Mouse (Mus musculus): ENCODE measurements around the gene Zfp212. TPM values are rescaled to one million over a fixed set of nuclear protein-coding genes. Genes with fewer than 3 reads are reported as not detected.

Gene Zfp212
- 14.7 and 16.5 TPM in 2 replicates for polyA plus RNA-seq (2014; fragmentation: Nextera tagmentation; extraction: Ambion mirVana)

DNA sequence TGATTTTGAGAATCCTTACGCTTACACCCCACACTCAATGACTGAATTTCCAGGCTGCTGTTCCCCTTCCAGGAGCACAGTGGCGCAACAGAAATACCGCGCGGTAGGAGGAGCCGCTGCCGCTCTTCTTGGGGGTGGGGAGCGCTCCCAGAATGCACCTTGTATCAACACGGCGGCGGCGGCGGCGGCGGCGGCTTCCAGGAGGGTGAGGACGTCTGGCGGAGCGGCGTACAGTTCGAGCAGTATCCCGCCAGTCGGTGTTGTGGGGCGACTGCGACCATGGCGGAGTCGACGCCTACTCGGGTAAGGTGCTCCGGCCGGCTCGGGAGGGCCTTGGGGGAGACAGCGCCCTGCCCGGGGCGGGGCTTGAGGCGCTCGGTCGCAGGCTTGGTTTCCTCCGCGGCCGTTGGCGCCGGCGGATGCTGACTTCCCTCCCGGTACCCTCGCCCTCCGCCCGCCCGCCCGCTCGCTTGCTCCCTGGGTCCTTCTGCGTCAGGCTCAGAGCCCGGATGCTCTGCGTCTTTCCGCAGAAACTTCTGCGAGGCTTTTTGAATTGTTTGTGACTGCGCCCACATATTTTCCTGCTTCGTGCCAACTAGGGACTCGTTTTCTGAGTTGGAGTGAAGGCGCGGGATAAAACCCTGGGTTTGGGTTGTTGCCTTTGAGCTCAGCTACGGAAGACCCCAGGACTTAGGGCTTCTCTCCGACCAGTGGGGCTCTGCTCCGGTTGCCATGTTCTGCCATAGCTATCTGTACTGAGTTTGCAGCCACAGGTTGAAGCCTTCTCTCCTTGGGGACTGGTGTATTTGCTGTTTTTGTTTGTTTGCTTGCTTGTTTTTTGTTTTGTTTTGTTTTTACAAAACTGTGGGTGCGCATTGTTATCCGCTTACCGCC lies at the start of gene Zfp212:
Gene Zfp212 (plus strand): TSS at position 30 of the 894 bp plus-strand sequence.
- peak; percentile 92 for ATAC-seq (ENCODE audit: insufficient number of reproducible peaks, low FRiP score, low TSS enrichment, low read depth)
- whole genome bisulfite sequencing = under 1% methylated on average over 67 of the region's 67 CpGs

DNA sequence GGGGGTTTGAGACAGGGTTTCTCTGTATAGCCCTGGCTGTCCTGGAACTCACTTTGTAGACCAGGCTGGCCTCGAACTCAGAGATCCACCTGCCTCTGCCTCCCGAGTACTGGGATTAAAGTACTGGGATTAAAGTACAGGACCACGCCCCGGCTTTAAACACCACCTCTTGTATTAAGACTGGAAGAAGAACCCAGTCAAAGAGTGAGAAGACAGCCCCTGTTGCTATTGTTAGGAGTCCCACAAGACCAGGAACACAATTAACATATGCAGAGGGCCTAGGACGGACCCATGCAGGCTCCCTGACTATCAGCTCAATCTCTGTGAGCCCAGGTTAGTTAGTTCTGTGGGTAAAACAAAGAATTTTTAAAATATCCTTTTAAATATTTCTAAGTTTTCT lies 48.0 kb upstream of the Zfp212 start:
- no peaks in the 10 kb centered on the region for H3K9me3 ChIP-seq (ENCODE audit: control insufficient read depth, low read length)
- no peaks in the 10 kb centered on the region for H3K36me3 ChIP-seq (ENCODE audit: control insufficient read depth, insufficient read depth, low read length)
- H3K4me1 ChIP-seq (ENCODE audit: control insufficient read depth, insufficient read depth, low read length) = no peaks in the 10 kb centered on the region
- H3K4me2 ChIP-seq (ENCODE audit: low read depth, severe bottlenecking) = no peak overlapping the region
- no peak overlapping the region for H3K4me3 ChIP-seq (ENCODE audit: low read depth, low read length)
- DNase-seq (ENCODE audit: low spot score) = no peak
- WGBS = 83% methylated on average over 5 of the region's 5 CpGs
- ATAC-seq (ENCODE audit: insufficient number of reproducible peaks, low FRiP score, low TSS enrichment, low read depth) = no peak
- H3K27ac ChIP-seq (replicated peaks; ENCODE audit: low read depth, low read length) = no peak overlapping the region
- no peaks in the 10 kb centered on the region for H3K27me3 ChIP-seq (ENCODE audit: control insufficient read depth, insufficient read depth, low read length)
- H3K9ac ChIP-seq (ENCODE audit: low read length) = no peak overlapping the region

More for the DNA sequence above, at the start of gene Zfp212:
- DNase-seq (ENCODE audit: low spot score) = peak; percentile 94
- no peaks in the 10 kb centered on the region for H3K36me3 ChIP-seq (ENCODE audit: control insufficient read depth, insufficient read depth, low read length)
- H3K27ac ChIP-seq (replicated peaks; ENCODE audit: low read depth, low read length) = peak within 1 kb of the TSS; percentile 90
- peaks cover 8% of the 10 kb centered on the region for H3K4me1 ChIP-seq (ENCODE audit: control insufficient read depth, insufficient read depth, low read length)
- peak within 1 kb of the TSS; percentile 88 for H3K9ac ChIP-seq (ENCODE audit: low read length)
- H3K9me3 ChIP-seq (ENCODE audit: control insufficient read depth, low read length) = no peaks in the 10 kb centered on the region
- H3K4me2 ChIP-seq (ENCODE audit: low read depth, severe bottlenecking) = peak within 1 kb of the TSS; percentile 69
- no peaks in the 10 kb centered on the region for H3K27me3 ChIP-seq (ENCODE audit: control insufficient read depth, insufficient read depth, low read length)
- peak within 1 kb of the TSS; percentile 86 for H3K4me3 ChIP-seq (ENCODE audit: low read depth, low read length)

DNA sequence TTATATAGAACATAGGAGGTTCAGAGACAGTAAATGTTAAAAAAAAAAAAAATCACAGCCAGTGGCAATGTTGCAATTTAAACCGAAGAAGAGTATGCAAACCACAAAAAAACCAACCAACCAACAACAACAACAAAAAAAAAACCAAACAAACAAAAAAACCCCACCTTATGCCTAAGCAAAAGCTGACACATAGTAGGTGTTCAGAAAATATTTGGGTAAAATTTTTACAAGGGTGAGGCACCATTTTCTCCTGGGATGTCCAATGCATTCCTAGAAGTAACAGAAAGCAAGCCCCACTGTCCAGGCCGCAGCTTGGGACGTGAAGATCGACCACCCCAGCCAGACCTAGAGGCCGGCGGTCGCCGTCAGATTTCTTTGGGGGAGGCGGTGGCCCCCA lies 43.2 kb upstream of the Zfp212 start, which contains the start of gene Zfp282:
Gene Zfp282 (plus strand): TSS at position 147 of the 400 bp plus-strand sequence.
- Histone ChIP-seq H3K4me1 (ENCODE audit: control insufficient read depth, insufficient read depth, low read length) (peaks cover 11% of the 10 kb centered on the region), H3K4me2 (ENCODE audit: low read depth, severe bottlenecking) (peak within 1 kb of the TSS; percentile 85), H3K9me3 (ENCODE audit: control insufficient read depth, low read length) (no peaks in the 10 kb centered on the region), H3K4me3 (ENCODE audit: low read depth, low read length) (peak within 1 kb of the TSS; percentile 78), H3K36me3 (ENCODE audit: control insufficient read depth, insufficient read depth, low read length) (peaks cover 7% of the 10 kb centered on the region; the same call in 1 of the 2 replicates), H3K9ac (ENCODE audit: low read length) (peak within 1 kb of the TSS; percentile 94), H3K27ac (replicated peaks; ENCODE audit: low read depth, low read length) (peak within 1 kb of the TSS; percentile 95), H3K27me3 (ENCODE audit: control insufficient read depth, insufficient read depth, low read length) (no peaks in the 10 kb centered on the region)
- ATAC-seq (ENCODE audit: insufficient number of reproducible peaks, low FRiP score, low TSS enrichment, low read depth) (no peak), DNase-seq (ENCODE audit: low spot score) (no peak)
- WGBS = 8% methylated on average over 9 of the region's 9 CpGs

DNA sequence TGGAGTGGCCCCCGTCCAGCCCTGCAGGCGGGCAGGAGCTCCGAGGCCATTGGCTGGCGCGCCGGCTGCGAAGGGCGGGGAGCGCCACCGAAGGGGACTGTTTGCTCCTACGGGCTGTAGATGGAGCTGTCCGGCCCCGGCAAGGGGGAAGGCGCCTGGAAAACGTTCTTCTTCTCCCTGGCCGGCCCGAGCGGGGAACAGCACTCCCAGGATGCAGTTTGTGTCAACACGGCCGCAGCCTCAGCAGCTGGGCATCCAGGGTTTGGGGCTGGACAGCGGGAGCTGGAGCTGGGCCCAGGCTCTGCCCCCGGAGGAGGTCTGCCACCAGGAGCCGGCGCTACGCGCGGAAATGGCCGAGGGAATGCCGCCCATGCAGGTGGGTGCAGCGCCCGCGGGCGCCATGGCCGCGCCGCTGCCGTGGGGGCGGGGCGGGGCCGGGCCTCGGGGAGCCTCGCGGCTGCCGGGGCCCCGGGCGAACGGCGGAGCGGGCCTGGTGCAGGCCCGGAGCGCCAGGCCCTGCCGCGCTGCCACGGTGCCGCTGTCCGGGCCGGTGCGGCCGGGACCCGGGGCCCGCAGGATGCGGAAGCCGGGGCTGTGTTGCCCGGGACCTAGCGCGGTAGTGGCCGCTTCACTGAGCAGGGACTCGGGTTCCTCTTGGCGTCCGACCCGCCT lies 42.7 kb upstream of the Zfp212 start:
- ATAC-seq (ENCODE audit: insufficient number of reproducible peaks, low FRiP score, low TSS enrichment, low read depth) (peak; percentile 93), DNase-seq (ENCODE audit: low spot score) (peak; percentile 93)
- WGBS = under 1% methylated on average over 62 of the region's 71 CpGs
- H3K4me2 ChIP-seq (ENCODE audit: low read depth, severe bottlenecking) = peak overlapping the region; percentile 85
- peak overlapping the region; percentile 78 for H3K4me3 ChIP-seq (ENCODE audit: low read depth, low read length)
- peaks cover 11% of the 10 kb centered on the region for H3K4me1 ChIP-seq (ENCODE audit: control insufficient read depth, insufficient read depth, low read length)
- H3K27ac ChIP-seq (replicated peaks; ENCODE audit: low read depth, low read length) = peak overlapping the region; percentile 95
- H3K9me3 ChIP-seq (ENCODE audit: control insufficient read depth, low read length) = no peaks in the 10 kb centered on the region
- no peaks in the 10 kb centered on the region for H3K27me3 ChIP-seq (ENCODE audit: control insufficient read depth, insufficient read depth, low read length)
- peaks cover 10% of the 10 kb centered on the region; the same call in 1 of the 2 replicates for H3K36me3 ChIP-seq (ENCODE audit: control insufficient read depth, insufficient read depth, low read length)
- peak overlapping the region; percentile 94 for H3K9ac ChIP-seq (ENCODE audit: low read length)

DNA sequence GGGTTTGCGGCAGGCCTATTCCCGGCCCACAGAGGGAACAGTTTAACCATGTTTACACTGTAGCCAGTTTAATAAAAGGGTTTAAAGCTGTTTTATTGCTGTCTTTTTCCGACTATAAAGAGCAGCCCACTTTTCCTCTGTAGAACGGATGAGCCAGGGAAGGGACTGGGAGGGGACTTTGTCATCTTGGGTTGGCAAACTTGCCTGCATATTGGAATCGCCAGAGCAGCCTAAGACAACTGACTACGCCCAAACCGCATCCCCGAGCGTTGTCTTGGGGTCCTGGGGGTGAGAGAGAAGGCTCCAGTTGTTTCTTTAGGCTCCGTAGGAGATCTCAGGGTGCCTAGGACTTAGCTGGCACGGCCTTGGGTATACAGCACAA lies 42.2 kb upstream of the Zfp212 start:
- peak overlapping the region; percentile 78 for H3K4me3 ChIP-seq (ENCODE audit: low read depth, low read length)
- peak overlapping the region; percentile 85 for H3K4me2 ChIP-seq (ENCODE audit: low read depth, severe bottlenecking)
- 3% methylated on average over 11 of the region's 11 CpGs for WGBS
- H3K27me3 ChIP-seq (ENCODE audit: control insufficient read depth, insufficient read depth, low read length) = no peaks in the 10 kb centered on the region
- DNase-seq (ENCODE audit: low spot score) (no peak), ATAC-seq (ENCODE audit: insufficient number of reproducible peaks, low FRiP score, low TSS enrichment, low read depth) (no peak)
- peak overlapping the region; percentile 95 for H3K27ac ChIP-seq (replicated peaks; ENCODE audit: low read depth, low read length)
- H3K4me1 ChIP-seq (ENCODE audit: control insufficient read depth, insufficient read depth, low read length) = peaks cover 11% of the 10 kb centered on the region
- peaks cover 13% of the 10 kb centered on the region; the same call in 1 of the 2 replicates for H3K36me3 ChIP-seq (ENCODE audit: control insufficient read depth, insufficient read depth, low read length)
- H3K9ac ChIP-seq (ENCODE audit: low read length) = peak overlapping the region; percentile 94
- no peaks in the 10 kb centered on the region for H3K9me3 ChIP-seq (ENCODE audit: control insufficient read depth, low read length)

DNA sequence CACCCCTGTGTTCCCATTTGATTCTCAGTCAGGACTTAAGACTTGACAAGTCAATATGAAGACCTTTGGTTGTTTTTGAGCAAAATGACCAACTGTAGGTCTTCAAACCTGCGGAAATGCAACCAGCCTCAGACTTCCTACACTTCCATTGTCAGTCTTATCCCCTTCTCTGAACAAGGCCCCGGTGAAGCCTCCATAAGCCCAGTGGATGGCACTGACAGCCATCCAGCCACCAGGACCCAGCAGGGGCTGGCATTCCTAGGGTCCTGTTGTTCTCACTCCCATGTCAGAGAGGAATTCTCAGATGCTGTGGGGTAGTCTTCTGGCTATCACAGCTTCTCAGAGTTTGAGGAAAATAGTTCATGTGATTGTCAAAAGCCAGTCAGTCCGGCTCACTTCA lies 41.7 kb upstream of the Zfp212 start:
- no peak for ATAC-seq (ENCODE audit: insufficient number of reproducible peaks, low FRiP score, low TSS enrichment, low read depth)
- H3K9me3 ChIP-seq (ENCODE audit: control insufficient read depth, low read length) = no peaks in the 10 kb centered on the region
- peak overlapping the region; percentile 85 for H3K4me2 ChIP-seq (ENCODE audit: low read depth, severe bottlenecking)
- no peak for DNase-seq (ENCODE audit: low spot score)
- H3K4me3 ChIP-seq (ENCODE audit: low read depth, low read length) = peak overlapping the region; percentile 78
- H3K9ac ChIP-seq (ENCODE audit: low read length) = peak overlapping the region; percentile 94
- H3K4me1 ChIP-seq (ENCODE audit: control insufficient read depth, insufficient read depth, low read length) = peaks cover 11% of the 10 kb centered on the region
- H3K27me3 ChIP-seq (ENCODE audit: control insufficient read depth, insufficient read depth, low read length) = no peaks in the 10 kb centered on the region
- WGBS = 52% methylated on average over 3 of the region's 3 CpGs
- no peak overlapping the region for H3K27ac ChIP-seq (replicated peaks; ENCODE audit: low read depth, low read length)
- peaks cover 13% of the 10 kb centered on the region; the same call in 1 of the 2 replicates for H3K36me3 ChIP-seq (ENCODE audit: control insufficient read depth, insufficient read depth, low read length)

DNA sequence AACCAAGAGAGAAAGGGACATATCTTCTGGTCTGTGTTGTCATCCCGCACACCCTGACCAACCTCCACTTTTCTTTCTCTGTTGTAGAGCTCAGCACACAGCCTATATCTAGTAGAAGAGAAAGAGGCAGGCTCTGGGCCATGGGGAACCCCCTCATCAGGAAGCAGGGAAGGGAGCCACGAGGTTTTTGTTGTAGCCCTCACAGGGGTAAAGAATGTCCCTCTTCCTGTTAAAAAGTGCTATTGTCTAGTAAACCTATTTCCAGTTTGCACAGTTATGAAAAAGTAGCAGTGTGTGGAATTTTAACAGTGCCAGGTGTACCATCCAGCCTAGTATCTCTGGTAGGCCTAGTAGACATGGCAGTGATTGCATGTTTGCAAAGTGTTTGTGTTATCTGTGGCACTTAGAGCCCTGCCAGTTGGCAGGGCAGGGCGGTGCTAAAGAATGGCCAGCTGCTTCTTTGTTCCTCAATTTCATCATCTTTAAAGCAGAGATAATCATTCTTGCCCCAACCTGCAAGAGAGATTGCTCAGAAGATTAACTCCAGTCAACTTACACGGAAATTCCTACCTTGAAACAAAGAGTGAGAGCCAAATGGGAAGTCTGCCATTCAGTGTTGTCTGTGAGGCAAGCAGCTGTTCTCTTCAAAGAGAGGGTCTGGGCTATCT lies 41.1 kb upstream of the Zfp212 start:
- H3K9ac ChIP-seq (ENCODE audit: low read length) = peak overlapping the region; percentile 94; the same call in 1 of the 2 replicates
- WGBS = 76% methylated on average over 4 of the region's 4 CpGs

DNA sequence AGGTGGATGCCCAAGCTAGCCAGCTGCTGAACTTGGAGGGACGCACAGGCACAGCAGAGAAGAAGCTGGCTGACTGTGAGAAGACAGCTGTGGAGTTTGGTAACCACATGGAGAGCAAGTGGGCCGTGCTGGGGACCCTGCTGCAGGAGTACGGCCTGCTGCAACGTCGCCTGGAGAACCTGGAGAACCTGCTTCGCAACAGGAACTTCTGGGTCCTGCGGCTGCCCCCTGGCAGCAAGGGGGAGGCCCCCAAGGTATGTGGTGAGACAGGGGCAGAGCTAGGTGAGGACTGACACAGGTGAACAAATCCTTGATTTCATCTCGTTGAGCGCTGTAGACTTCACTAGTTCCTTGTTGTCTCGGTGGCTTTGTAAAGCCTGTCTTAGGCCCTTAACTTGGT lies 40.1 kb upstream of the Zfp212 start:
- Histone ChIP-seq H3K4me1 (ENCODE audit: control insufficient read depth, insufficient read depth, low read length) (peaks cover 11% of the 10 kb centered on the region), H3K4me2 (ENCODE audit: low read depth, severe bottlenecking) (no peak overlapping the region), H3K9ac (ENCODE audit: low read length) (no peak overlapping the region), H3K36me3 (ENCODE audit: control insufficient read depth, insufficient read depth, low read length) (peaks cover 13% of the 10 kb centered on the region; the same call in 1 of the 2 replicates), H3K9me3 (ENCODE audit: control insufficient read depth, low read length) (no peaks in the 10 kb centered on the region), H3K27me3 (ENCODE audit: control insufficient read depth, insufficient read depth, low read length) (no peaks in the 10 kb centered on the region), H3K27ac (replicated peaks; ENCODE audit: low read depth, low read length) (no peak overlapping the region), H3K4me3 (ENCODE audit: low read depth, low read length) (no peak overlapping the region)
- WGBS = 92% methylated on average over 10 of the region's 10 CpGs
- ATAC-seq (ENCODE audit: insufficient number of reproducible peaks, low FRiP score, low TSS enrichment, low read depth) (no peak), DNase-seq (ENCODE audit: low spot score) (no peak)

More for the DNA sequence above, 41.1 kb upstream of the Zfp212 start:
- ATAC-seq (ENCODE audit: insufficient number of reproducible peaks, low FRiP score, low TSS enrichment, low read depth) (no peak), DNase-seq (ENCODE audit: low spot score) (no peak)
- no peak overlapping the region for H3K27ac ChIP-seq (replicated peaks; ENCODE audit: low read depth, low read length)
- H3K27me3 ChIP-seq (ENCODE audit: control insufficient read depth, insufficient read depth, low read length) = no peaks in the 10 kb centered on the region
- H3K4me1 ChIP-seq (ENCODE audit: control insufficient read depth, insufficient read depth, low read length) = peaks cover 11% of the 10 kb centered on the region
- H3K4me2 ChIP-seq (ENCODE audit: low read depth, severe bottlenecking) = peak overlapping the region; percentile 85
- no peaks in the 10 kb centered on the region for H3K9me3 ChIP-seq (ENCODE audit: control insufficient read depth, low read length)
- no peak overlapping the region for H3K4me3 ChIP-seq (ENCODE audit: low read depth, low read length)
- H3K36me3 ChIP-seq (ENCODE audit: control insufficient read depth, insufficient read depth, low read length) = peaks cover 13% of the 10 kb centered on the region; the same call in 1 of the 2 replicates
